Mouse (Mus musculus) heart, adult 11 months (tissue): ENCODE results near the gene Ptprj.
"Not testable (repeated sequence)": the region's sequence is repeated elsewhere in the genome, so short reads cannot be mapped to it uniquely, and the experiment has no call there.

Experiments
- DNase-seq: peaks from one replicate; pipeline ENCODE4 v3.0.0; 2022

Gene Ptprj

GRCm38 (mm10) chr2:90477617-90478016 is 102.8 kb downstream of the Ptprj start:
- DNase-seq: no peak

- no peak for DNase-seq
Measured at GRCm38 (mm10) chr2:90476792-90477191, 103.7 kb downstream of the Ptprj start.

GRCm38 (mm10) chr2:90476319-90476718 is 104.1 kb downstream of the Ptprj start:
- no peak for DNase-seq

DNA sequence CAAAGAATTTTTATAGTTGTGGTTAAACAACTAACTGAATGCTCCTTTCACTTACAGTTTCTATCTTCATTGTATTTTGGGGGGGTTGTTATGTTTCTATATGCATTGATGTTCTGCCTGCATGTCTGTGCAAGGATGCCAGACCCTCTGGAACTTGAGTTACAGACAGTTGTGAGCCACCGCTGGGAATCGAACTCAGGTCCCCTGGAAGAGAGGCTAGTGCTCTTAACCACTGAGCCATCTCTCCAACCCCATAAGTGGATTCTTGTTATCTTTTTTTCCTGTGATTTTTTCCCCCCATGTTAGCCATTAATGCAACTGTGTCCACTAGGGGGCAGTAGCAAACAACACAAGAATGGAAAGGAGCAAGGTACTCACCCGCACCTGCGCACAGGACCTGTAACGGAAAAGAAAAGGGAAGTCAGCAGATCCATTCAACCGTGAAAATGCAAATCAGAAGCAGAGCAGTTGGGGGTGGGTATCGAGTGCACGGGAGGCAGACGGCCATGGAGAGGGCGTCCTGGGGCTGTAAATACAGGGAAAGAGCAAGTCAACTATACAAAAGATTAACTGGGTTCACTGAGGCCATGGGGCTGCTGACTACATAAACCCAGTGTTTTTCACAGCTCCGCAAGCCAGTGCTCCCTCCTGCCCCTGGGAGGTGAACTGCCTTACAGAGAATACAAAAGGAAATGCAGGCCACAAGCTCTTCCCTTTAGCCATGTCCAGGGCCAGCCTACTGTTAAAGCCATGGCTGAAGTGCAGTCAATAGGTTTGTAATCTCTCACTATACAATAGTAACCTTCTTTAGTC is 105.6 kb downstream of the Ptprj start:
- peak; percentile 97 for DNase-seq

GRCm38 (mm10) chr2:90472701-90473100 is 107.7 kb downstream of the Ptprj start:
- DNase-seq: no peak

GRCm38 (mm10) chr2:90470122-90470521 is 110.3 kb downstream of the Ptprj start:
- no peak for DNase-seq

DNA sequence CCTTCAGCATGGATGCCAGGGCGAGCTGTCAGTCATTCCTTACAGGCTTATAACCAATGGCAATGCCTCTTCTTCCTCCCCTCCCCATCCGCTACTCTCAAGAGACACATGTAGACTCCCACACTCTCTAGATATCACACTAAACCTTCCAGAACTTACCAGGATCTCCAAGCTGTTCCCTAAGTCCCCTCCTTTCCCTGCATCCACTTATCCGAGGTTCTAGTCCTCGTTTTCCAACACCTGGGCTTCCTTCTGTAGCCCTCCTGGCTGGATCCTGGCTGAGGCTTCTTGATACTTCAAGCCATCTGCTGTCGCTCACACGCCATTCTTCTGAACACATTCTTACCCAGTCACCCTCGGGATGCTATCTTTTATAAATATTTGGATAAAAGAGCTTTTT is 114.0 kb downstream of the Ptprj start:
- no peak for DNase-seq

DNA sequence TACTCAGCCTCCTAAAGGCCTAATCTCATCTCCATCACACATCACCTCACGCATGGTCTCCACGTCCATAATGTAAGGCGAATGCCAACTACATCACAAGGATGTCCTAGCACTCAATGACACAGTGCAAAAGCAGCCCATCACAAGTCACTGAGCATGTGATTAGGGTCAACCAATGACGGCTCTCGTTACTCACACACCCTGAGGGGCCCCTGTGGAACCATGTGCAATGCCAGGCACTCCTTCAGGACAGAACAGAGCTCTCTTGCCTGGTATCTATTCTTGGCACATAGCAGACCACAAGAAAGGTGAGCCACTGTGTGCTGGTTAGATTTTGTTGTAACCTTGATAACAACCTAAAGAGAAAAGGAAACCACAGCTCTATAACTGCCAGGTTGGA is 116.7 kb downstream of the Ptprj start:
- no peak for DNase-seq

DNA sequence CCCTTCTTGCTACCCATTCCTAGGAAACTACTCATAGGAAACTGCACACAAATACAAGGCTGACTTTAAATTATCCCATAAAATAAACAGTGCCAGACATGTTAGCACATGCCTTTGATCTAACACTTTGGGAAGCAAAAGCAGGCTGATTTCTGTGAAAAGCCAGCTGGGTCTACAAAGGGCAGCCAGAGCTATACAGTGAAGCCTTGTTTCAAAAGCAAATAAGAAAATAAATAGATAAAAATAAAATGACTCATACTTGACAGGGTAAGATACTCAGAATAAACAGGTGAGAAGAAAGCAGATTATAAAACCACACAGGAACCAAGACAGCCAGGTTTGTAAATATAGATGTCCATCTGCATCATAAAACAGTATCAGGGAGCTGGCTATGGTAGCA is 118.2 kb downstream of the Ptprj start:
- DNase-seq: no peak

DNA sequence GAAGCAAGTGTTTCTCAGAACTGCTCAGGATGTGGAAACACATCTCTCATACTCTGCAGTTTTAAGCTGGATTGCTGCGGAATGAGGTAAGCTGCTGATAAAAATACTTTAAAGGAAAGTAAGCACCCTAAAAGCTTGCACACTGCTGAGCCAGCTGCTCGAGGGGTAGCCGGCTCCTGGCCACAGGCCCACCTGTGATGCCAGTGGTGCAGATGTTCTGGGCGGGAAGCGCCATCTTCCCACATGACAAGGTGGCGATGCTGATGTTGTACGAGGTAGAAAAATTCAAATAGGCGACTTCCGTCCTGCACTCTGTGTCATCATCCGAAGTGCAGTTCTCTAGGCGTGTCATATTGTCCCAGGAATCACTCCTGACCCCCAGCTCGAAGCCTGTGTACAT is 122.5 kb downstream of the Ptprj start:
- DNase-seq: no peak

DNA sequence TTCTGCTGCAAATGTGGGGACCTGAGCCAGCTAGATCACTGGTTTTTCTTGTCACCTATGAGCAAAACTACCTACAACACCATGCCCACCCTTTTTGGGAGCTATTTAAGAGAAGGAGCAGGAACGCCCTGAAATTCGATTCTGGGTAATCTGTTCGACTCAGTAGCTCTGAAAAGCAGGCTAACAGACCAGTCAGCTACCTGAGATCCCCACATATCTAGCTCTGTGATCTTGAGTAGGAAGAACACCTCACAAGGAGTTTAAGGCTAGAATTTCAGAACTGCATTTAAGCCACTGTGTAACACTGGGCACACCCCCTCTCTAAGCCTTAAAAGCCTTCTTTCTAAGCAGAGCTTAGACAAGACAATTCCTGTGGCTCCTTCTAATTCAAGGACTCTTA is 128.1 kb downstream of the Ptprj start:
- DNase-seq: peak; percentile 63

DNA sequence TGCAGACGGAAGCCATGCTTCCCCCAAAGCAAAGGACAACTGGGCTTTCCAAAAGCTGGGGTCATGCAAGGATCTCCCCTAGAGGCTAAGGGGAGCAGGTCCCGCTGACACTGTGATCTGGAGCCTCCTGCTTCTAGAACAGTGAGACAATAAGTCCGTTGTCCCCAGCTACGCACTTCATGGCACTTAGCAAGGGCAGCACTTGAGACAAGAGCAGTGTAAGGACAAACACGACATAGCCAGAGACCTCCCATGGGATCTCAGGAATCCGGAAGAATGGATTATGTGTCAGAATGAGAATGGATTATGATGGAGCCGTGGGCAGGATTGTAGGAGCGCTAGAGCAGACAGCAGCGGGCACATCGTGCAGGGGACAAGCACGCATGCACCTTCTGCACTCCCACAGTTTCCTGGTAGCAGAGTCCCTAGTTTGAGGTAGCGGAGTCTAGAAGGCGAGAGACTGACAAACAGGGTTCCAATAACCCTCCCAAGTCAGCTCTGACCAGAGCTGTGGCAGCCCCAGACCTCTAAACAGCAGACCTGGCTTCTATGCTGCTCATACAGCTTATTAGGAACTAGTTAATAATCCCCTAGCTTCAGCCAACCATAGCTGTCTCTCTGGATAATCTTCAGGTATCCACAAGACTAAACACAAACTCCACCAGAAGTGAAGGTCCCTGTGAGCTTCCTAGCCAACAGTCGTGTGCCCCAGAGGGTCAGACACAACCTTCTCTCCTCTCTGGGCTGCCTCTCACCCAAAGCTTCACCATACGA is 131.3 kb downstream of the Ptprj start:
- DNase-seq: peak; percentile 67

DNA sequence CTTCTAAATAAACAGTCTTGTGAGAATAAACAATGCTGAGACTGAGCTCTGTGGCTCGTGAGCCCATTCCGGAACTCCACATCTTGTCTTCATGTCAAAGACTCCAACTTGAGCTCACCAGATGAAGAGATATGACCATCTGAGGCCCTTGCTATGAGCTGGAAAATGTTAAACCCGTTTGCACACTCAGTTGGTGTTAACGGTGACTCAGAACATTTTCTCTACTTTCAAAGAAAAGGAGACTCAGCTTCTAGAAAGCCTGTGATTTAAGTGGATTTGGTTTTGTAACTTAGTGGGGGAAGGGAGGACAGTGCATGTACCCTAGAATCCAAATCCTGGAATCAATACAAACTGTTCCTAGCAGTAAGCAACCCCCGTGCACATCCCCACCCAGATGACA is 136.6 kb downstream of the Ptprj start:
- DNase-seq: peak; percentile 21

- peak; percentile 86 for DNase-seq
Measured at GRCm38 (mm10) chr2:90441811-90442210, 138.6 kb downstream of the Ptprj start.

DNA sequence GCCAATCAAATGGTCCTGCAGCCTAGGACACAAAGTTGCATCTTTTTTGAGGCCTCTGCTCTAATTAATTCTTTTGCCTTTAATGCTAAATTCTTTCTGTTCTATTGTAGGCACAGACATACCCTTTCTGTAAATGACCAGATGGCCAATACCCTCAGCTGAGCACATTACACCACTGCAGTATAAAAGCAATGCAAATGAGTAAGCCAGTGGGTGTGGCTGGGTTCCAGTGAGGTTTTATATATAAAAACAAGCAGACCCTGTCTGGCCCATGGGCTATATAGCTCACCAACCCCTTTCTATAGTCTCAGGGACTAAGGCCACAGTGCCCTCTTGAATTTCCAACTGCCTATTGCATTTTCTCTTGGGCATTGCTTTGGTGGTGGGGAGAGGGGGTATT is 140.3 kb downstream of the Ptprj start:
- DNase-seq: not testable (repeated sequence)

- not testable (repeated sequence) for DNase-seq
Measured at GRCm38 (mm10) chr2:90437453-90437852, 143.0 kb downstream of the Ptprj start.

DNA sequence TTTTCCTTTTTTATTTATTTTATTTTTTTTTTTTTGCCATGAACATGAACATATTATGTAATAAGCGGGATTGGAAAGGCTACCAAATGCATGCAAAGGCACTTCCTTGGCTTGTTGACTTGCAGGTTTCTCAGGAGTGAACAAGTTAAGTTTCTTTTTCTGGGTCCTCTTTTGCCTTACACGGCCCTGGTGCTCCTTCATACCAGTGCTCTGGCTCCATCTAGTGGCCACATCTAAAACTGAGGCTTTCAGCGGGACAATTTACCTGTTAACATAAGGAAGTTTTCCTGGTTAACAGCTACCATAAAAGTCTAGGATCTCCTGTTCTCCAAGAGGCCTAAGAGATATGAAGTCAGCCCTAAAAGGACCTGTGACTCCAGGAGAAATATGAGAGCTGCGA is 150.7 kb downstream of the Ptprj start:
- not testable (repeated sequence) for DNase-seq

DNA sequence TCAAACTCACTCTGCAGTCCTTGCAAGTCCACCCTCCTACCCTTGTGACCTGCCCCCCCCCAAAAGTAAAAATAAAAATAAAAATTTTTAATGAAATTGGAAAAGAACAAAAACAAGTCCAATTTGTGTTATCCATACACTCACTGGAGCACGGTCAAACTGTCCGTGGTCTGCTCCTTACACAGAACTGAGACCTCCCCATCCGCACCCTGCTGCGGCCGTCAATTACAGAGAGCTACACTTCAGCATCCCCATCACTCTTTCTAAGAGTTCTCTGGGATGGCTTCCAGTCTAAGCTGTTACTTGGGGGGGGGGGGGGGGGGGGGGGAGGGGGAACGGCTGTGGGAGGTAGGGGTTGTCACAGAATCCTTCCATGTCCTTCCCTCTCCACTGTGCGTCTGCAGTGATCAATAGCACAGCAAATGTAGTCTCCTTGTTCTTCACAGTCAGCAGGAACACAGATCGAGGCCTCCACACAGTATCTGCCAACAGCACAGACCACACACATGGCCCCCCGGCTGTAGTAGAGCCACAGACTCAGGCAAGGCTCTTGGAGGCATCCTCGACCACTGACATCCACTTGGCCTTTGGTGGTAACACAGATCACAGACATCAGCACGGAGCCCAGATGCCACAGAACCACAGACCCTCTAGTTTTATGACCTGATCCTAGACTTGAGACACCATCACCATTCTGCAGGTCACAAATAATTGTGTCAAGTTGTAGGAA is 151.3 kb downstream of the Ptprj start:
- not testable (repeated sequence) for DNase-seq

- DNase-seq: not testable (repeated sequence)
Measured at GRCm38 (mm10) chr2:90424937-90425336, 155.5 kb downstream of the Ptprj start.

DNA sequence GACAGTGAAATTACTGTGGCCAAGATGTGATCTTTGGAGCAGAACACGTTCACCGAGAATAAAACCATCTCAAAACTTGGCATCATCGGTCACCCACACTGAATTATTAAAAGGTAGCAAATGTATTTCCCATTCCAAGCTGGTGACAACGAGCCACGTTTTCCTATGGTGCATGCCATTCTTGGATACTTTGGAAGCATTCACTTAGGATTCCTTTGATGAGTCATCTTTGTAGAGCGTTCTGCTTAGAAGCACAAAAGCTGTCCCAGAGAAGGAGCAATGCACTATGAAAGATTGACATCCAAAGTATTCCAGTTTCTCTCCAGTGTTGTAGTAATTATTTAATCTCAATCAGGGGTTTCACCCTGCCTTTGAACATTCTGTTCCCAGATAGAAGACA is 158.2 kb downstream of the Ptprj start:
- not testable (repeated sequence) for DNase-seq

DNA sequence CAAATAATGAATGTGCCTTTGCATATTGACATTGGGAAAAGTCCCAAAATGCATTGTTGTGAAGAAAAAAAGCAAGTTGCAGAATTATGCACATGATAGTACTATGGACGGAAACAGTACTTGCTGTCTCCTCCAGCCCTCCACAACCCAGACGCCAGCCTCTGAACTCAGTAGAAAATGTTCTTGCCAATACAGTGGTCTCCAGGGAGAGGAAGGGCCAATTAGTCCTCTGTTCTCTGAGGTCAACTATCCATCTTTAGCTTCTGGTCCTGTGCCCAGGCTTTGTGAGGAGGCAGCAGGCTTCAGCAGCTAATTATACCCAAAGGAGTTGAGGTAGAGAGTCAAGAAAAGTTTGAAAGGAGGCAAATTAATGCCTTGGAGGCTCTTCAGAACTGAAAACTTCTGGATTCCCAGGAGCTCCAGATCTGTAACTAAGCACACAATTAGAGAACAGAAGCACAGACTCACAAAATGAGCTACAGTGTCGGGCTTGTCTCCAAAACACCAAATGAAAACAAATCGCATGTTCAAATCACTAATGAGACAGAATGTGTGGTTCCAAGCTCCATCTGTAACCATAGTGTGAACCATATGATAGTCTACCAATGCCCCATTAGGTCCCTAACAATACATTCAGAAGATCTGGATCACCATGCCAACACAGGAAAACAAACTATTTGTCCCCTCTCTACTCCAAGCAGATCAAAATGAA is 166.2 kb downstream of the Ptprj start:
- peak; percentile 90 for DNase-seq

DNA sequence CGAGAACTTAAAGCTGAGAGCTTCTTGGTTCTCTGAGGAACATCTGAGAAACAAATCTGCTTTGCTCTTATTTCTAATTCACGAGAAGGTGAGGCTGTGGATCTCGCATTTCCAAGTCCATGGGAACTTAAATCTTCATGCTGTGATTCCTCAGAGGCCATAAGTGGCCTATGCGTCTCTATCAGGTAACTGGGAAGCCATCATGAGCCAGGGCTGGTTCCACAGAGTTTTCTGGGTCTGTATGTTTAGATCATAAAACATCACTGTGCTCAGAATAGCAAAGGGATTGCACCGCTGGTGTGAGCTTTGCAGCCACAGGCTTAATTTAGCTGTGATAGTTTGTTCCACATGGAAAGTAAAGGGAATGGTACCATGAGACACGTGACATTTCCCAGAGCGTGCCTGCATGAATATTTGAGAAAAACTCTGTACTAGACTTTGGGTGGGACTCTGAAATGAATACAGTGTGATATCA is 181.8 kb downstream of the Ptprj start, which contains the start of gene Olfr1274-ps:
Gene Olfr1274-ps, plus strand, starts transcription at position 51 of the 475 bp plus-strand sequence.
- DNase-seq: peak; percentile 69
